Mouse (Mus musculus) kidney, postnatal 4 days (tissue): ENCODE measurements at regions not wholly inside any gene's neighbourhood (a gene's known extent, or its start where the extent isn't known, plus 50 kb on each side); places are given as distances from the start of the nearest gene placed in this dataset.

ENCODE experiments used
- DNase-seq, 2 experiments: peaks; one replicate each; pipeline ENCODE4 v3.0.0; 2021; ENCODE audit warnings: mixed read lengths in 2 of 2

- DNase-seq = no peak
These were observed 166.8 kb downstream of the B3gnt2 start for GRCm38 (mm10) chr11:22693984-22694383.

GRCm38 (mm10) chr11:22694829-22695228 lies 165.9 kb downstream of the B3gnt2 start:
- peak in 1 of 2 experiments; percentile 30 for DNase-seq

- DNase-seq = no peak
These were observed 165.5 kb downstream of the B3gnt2 start for GRCm38 (mm10) chr11:22695237-22695636.

- peak in 1 of 2 experiments; percentile 10 for DNase-seq
These were observed 162.5 kb downstream of the B3gnt2 start for GRCm38 (mm10) chr11:22698057-22698941.

GRCm38 (mm10) chr11:22706082-22706481 lies 154.7 kb downstream of the B3gnt2 start:
- no peak for DNase-seq
